Mouse (Mus musculus) layer of hippocampus, adult 2 months (tissue): ENCODE data around the gene Galnt9. TPM values are rescaled to one million over a fixed set of nuclear protein-coding genes. Genes with fewer than 3 reads are reported as not detected.

Experiments
- DNase-seq, 2 experiments: peaks; one replicate each; pipeline ENCODE4 v3.0.0; 2022; ENCODE audit warnings: low spot score in 2 of 2
- H3K27ac ChIP-seq: fragments of 200-600 bp; 2 replicates; pipeline ENCODE4 v1.8.1; 2022
- H3K4me3 ChIP-seq: fragments of 200-600 bp; 2 replicates; pipeline ENCODE4 v1.8.1; 2022; ENCODE audit warnings: mild to moderate bottlenecking
- CTCF ChIP-seq: fragments of 200-600 bp; conservative IDR thresholded peaks from 2 replicates; pipeline ENCODE4 v1.8.1; 2022; ENCODE audit warnings: antibody characterized with exemption, mild to moderate bottlenecking, moderate library complexity
- total RNA-seq, 2 experiments: library from RNA; stranded (reverse); gene quantifications; 2 replicates each; pipeline ENCODE4 v1.2.3; 2021

The Galnt9 gene
- total RNA-seq, 2 experiments from 2014 or later = 98.3 to 111 TPM

DNA sequence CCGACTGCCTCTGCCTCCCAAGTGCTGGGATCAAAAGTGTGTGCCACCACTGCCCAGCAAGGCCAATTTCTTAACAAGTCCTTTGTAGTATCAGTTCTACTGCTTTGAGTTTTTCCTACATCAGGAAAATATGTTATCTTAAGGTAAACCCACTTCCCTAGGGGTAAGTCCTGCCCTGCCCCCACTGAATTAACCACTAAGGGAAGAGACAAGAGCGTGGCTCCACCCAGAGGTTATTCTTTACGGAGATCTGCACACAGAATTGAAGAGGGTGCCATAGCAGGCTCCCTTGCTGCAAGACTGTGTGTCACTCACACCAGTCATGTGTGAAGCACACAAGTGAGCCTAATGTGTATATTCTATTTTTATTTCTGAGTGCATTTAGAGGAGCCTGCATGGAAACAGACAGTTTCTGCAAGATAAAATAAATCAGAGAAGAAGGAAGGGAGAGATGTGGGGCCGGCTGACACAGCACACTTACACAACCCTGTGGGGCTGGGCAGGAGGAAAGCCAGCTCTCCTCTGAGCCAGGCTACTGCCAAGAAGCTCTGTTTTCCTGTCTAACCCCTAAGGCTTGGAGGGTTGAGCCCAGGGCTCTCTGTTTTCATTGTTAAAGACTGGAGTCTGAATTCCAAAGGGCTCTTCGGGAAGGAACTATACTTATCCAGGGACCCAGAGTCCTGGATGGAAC, 61.5 kb downstream of the Galnt9 start:
- no peak for DNase-seq
- no peak overlapping the region for H3K4me3 ChIP-seq
- TF ChIP-seq CTCF = 0 out of 2 replicates have a peak, but pooled peaks have one; percentile 6

DNA sequence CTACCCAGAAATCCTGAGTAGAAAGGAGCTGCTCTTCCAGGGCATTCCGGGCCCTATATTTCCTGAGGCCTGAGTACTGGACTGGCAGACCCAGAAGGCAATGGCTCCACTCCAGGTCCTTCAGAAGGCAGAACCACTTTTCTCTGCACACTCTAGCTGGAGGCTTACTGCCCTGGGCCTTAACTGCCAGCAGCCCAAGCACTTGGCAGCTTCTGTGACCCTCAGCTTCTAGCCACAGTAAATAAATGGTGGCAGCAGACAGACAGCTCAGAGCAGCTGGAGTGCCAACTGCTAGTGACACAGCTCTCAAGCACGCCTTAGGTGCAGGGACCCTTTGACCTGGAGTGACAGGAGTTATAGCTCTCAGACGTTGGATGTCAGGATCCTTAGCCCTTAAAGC, 63.6 kb downstream of the Galnt9 start:
- no peak overlapping the region for H3K27ac ChIP-seq
- no peak for DNase-seq
- no peak overlapping the region for H3K4me3 ChIP-seq
- TF ChIP-seq CTCF = no peak

More for the DNA sequence above, 61.5 kb downstream of the Galnt9 start:
- no peak overlapping the region for H3K27ac ChIP-seq

DNA sequence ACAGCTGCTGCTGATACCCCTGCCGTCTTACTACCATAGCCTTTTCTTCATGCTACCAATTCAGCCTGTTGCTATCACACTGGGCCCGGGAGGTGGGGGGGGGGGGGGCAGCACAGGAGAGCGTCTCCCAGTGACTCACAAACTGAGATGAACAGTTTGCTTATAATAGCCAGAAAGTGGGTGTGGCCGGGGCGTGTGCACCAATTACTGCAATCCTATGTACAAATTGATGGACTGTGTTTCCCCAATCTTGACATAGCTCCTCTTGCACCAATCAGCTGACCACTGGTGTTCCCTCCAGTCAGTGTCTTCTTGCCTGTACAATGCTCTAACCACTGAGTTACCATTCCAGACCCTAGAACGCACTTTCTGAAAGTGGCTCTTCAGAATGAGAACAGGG, 64.2 kb downstream of the Galnt9 start:
- TF ChIP-seq CTCF = no peak
- DNase-seq = no peak
- H3K27ac ChIP-seq = no peak overlapping the region
- H3K4me3 ChIP-seq = no peak overlapping the region

DNA sequence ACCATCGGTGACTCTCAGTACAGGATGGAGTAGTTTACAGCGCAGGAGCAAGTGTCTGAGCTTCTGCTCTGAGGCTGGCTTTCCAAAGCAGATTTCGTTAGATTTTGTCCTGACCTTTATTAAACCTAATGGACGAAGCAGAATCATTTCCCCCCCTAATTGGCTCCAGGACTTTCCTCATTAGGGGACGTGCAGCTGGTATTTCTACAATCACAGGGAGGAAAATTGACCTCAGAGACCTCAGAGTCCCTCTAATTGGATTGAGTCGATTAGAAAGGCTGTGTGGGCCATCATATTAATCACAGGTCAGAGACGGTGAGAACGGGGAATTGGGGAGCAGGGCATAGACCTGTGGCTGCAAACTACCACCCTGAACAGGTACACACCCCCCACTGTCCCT, 64.8 kb downstream of the Galnt9 start:
- Histone ChIP-seq H3K27ac (no peak overlapping the region), H3K4me3 (no peak overlapping the region)
- TF ChIP-seq CTCF = no peak
- no peak for DNase-seq

DNA sequence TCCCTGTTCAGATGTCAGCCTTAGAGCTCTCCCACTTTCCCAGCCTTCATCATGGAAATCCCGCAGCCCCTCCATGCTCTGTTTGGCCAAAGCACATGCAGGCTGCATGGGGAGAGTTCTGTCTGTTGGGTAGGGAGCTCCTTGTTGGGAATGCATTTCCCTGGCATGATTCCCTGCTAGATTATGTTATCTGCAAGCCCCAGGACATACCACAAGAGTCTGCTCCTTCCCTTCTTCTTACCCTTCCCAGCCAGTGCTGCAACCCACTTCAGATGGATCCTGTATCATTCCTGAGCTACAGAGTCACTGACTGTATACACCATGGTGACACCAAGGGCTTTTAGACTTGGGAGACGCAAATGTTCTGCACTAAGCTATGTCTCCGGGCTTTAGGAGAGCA, 65.3 kb downstream of the Galnt9 start:
- Histone ChIP-seq H3K27ac (no peak overlapping the region), H3K4me3 (no peak overlapping the region)
- no peak for DNase-seq
- TF ChIP-seq CTCF = no peak

DNA sequence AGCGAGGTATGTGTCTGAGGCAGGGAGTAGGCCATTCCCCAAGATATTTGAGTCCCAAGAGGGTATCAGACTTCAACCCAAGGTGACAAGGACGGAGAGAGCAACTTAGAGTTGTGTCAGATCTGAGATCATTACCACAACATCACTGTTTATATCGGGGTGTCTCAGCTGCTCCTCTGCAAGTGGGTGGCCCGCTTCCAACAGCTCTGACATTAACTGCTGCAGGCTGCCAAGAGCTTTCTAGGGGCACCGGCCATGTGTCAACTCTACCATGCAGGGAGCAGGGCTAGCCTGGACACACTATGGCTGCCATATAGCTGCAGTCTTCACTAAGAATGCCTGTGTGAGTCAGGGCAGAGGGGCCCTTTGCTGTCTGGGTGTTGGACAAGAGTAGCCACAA, 65.7 kb downstream of the Galnt9 start:
- Histone ChIP-seq H3K27ac (no peak overlapping the region), H3K4me3 (no peak overlapping the region)
- TF ChIP-seq CTCF = no peak
- DNase-seq = no peak

DNA sequence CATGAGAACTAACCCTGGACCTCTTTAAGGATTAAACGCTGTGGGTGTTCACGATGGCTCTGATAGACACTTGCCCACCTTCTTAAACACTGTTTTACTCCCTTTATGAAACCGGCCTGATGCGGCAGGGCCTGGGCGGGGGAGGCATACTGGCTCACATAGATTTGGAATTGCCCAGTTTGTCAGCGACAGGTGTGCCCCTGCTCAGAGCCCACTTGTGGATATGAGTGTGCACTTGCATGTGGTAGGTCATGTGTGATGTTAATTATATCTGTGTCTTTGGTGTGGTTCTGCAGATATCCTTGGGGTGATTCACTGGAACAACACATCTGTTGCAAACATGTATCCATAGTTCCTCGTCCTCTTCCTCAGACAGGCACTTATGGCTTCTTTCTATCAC, 66.3 kb downstream of the Galnt9 start:
- Histone ChIP-seq H3K27ac (0 out of 2 replicates have a peak overlapping the region, but pooled peaks have one; percentile 6), H3K4me3 (no peak overlapping the region)
- no peak for DNase-seq
- TF ChIP-seq CTCF = no peak

DNA sequence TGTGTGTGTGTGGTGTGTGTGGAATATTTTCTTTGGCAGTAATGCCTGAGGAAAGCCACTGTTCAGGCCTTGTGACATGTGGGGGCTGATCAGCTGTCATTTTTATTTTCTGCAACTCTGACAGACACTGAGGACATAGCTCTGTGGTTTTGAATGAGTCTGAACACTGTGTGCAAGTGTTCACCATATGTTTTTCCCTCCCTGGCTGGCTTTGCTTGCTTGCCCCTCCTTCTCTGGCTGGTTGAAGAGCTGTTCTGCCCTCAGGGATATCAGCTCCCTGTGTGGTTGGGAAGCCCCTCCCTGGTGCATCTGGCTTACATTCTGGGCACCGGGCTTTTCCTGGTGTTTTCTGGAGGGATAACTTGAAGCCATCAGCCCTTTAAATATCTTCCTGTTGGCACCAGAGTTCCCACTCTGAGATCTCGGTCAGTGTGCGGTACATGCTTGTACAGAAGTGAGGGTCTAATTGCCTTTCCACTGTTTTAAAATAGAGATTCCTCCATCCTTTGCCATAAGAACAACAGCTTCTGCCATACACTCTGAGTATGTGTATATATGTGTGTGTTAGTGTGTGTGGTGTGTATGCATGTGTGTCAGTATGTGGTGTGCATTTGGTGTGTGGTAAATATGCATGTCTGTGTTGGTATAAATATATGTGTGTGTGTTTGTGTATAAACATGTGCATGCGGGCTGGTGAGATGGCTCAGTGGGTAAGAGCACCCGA, 67.4 kb downstream of the Galnt9 start:
- no peak overlapping the region for H3K4me3 ChIP-seq
- no peak for TF ChIP-seq CTCF
- H3K27ac ChIP-seq = no peak overlapping the region
- DNase-seq = peak; percentile 61 to 80

DNA sequence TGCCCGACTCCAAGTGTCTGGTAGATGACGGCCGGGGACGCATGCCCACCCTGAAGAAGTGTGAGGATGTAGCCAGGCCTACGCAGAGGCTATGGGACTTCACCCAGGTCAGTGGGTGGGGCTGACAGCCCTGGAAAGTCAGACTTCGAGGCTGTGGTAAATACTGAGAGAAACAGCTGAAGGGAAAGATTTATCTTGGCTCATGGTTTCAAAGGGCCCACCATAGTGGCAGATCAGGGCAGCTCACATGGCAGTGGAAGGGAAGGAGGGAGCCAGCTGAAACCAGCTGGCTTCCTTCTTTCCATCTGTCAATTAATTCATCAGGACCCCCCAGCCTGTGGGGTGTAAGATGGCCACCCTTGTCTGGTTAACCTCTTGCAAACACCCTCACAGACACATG, 75.1 kb downstream of the Galnt9 start:
- H3K27ac ChIP-seq = no peak overlapping the region
- no peak for TF ChIP-seq CTCF
- no peak overlapping the region for H3K4me3 ChIP-seq
- DNase-seq = no peak

DNA sequence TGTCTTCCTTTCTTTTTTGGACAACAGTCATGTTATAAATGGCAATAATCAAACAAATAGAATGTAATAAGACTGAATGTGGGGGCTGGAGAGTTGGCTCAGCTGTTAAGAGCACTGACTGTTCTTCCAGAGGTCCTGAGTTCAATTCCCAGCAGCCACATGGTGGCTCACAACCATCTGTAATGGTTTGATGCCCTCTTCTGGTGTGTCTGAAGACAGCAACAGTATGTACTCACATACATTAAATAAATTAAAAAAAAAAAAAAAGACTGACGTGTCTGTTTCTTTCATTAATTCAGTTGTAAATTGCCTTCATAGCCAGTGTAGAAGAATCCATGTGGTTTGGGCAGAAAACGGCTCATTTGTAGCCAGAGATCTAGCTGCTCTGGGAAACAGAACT, 80.2 kb downstream of the Galnt9 start:
- Histone ChIP-seq H3K27ac (no peak overlapping the region), H3K4me3 (no peak overlapping the region)
- no peak for DNase-seq
- TF ChIP-seq CTCF = peak; percentile 58

DNA sequence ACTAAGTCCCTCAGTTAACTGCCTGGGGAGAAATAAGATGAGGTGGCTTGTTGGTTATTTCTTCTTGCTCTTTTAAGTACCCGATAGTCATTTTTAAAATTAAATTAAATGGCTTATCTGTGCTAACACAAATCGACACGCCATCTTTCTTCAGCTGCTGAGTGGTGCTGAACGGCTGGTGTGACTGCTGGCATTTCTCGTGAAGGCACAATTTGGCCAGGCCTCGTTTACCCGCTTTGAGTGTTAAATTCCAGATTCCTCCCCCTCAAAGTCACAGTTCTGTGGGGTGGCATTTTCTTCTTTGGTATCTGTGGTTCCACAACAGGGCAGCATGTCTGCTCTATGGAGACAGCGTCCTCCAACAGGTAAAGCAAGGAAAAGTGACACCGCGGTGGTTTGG, 83.2 kb downstream of the Galnt9 start:
- H3K27ac ChIP-seq = no peak overlapping the region
- peak; percentile 33 to 36 for DNase-seq
- 0 out of 2 replicates have a peak, but pooled peaks have one; percentile 9 for TF ChIP-seq CTCF
- no peak overlapping the region for H3K4me3 ChIP-seq

DNA sequence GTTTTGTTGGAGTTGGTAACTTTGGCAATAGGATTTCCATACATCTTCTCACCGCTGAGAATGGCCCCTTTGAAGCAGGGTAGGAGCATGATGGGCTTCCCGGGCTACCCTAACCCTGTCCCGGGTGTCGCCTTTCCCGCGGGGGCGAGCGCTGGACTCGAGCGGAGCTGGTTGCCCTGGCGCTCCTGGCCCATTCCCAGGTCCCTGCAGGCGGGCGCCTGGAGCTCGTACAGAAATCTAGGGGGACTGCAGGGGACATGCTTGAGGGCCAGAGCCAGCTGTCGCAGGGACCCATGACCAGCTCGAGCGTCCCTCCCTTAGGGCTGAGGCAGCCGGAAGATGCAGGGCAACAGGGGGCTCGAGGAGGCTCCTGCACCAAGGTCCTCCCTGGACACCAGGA, 84.0 kb downstream of the Galnt9 start:
- no peak for DNase-seq
- H3K27ac ChIP-seq = no peak overlapping the region
- no peak for TF ChIP-seq CTCF

DNA sequence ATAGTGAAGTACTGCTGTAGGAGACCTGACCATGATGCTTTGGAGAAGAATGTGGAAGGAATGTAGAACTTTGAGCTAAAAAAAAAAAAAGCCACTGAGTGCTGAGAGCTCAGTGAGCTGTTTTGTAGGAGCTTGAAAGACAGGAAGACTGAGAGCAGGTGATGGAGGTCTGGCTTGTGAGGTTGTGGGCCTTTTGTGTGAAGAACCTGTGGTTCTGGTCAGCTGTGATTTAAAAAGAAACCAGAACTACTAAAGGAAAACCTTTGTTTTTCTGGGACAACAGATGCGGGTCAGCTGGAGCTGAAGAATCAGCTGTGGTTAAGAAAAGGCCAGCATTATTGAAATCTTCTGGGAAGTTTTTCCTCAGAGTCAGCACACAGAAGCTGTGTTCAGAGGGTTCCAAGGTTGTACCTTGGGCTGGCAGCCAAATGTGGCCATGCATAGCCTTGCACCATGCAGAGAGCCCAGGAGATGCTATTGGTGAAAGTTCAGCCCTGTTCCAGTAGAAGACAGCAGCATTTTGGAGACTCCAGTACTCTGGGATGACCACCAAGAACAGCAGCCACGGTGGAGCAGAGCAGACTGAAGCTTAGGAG, 85.5 kb downstream of the Galnt9 start:
- no peak overlapping the region for H3K27ac ChIP-seq
- no peak for DNase-seq
- no peak overlapping the region for H3K4me3 ChIP-seq
- no peak for TF ChIP-seq CTCF

More for the DNA sequence above, 84.0 kb downstream of the Galnt9 start:
- H3K4me3 ChIP-seq = no peak overlapping the region
